Mouse (Mus musculus): ENCODE data around the gene Gm20388. TPM values are rescaled to one million over a fixed set of nuclear protein-coding genes. Genes with fewer than 3 reads are reported as not detected.

Gm20388 gene
- polyA plus RNA-seq, 1 experiment from 2014 or later, result not detected

GRCm38 (mm10) chr8:120687786-120688185 is 777.1 kb downstream of the Gm20388 start:
- H3K4me3 ChIP-seq, result no peak overlapping the region
- no peak overlapping the region for H3K9ac ChIP-seq
- no peaks in the 10 kb centered on the region for H3K36me3 ChIP-seq
- WGBS, result 57% methylated on average over 8 of the region's 8 CpGs
- no peak overlapping the region for H3K27ac ChIP-seq (replicated peaks)
- no peak for ATAC-seq (ENCODE audit: extremely low read depth, insufficient number of reproducible peaks, low FRiP score, low TSS enrichment)
- H3K9me3 ChIP-seq, result no peaks in the 10 kb centered on the region
- H3K4me1 ChIP-seq, result no peaks in the 10 kb centered on the region
- H3K27me3 ChIP-seq (replicated peaks), result peaks cover 48% of the 10 kb centered on the region
- no peak overlapping the region for H3K4me2 ChIP-seq

DNA sequence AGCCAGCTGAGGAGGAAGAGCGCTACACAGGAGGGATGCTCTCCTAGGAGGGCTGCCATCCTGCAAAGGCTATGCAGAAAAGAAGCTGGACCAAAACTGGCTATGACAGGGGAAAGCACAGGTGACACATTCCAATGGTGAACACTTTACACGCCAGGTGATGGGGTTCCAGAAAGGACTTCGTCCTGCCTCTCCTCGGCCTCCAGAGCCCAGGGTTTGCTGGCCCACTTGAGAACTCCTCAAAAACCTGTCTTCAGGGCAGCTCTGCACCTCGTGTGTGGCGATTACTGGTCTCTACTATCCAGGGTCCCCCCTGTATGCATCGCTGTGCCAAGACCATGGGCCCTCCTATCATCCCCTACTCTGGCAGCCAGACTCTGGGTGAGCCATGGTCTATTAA is 777.9 kb downstream of the Gm20388 start:
- Histone ChIP-seq H3K9me3 (no peaks in the 10 kb centered on the region), H3K9ac (no peak overlapping the region), H3K4me1 (no peaks in the 10 kb centered on the region), H3K4me3 (no peak overlapping the region), H3K27ac (replicated peaks) (no peak overlapping the region), H3K36me3 (no peaks in the 10 kb centered on the region), H3K4me2 (no peak overlapping the region), H3K27me3 (replicated peaks) (peaks cover 44% of the 10 kb centered on the region)
- ATAC-seq (ENCODE audit: extremely low read depth, insufficient number of reproducible peaks, low FRiP score, low TSS enrichment), result no peak
- 81% methylated on average over 7 of the region's 7 CpGs for WGBS

- Histone ChIP-seq H3K9me3 (peaks cover under 1% of the 10 kb centered on the region; the same call in 1 of the 2 replicates), H3K36me3 (no peaks in the 10 kb centered on the region), H3K4me2 (no peak overlapping the region), H3K9ac (no peak overlapping the region), H3K27me3 (replicated peaks) (peaks cover 43% of the 10 kb centered on the region), H3K4me1 (peaks cover 31% of the 10 kb centered on the region), H3K4me3 (no peak overlapping the region), H3K27ac (replicated peaks) (no peak overlapping the region)
- ATAC-seq (ENCODE audit: extremely low read depth, insufficient number of reproducible peaks, low FRiP score, low TSS enrichment), result no peak
- WGBS, result 55% methylated on average over 4 of the region's 4 CpGs
These were observed 782.3 kb downstream of the Gm20388 start for GRCm38 (mm10) chr8:120692934-120693333.

GRCm38 (mm10) chr8:120693861-120694493 is 783.3 kb downstream of the Gm20388 start:
- Histone ChIP-seq H3K9me3 (peaks cover 6% of the 10 kb centered on the region; the same call in 1 of the 2 replicates), H3K27me3 (replicated peaks) (peaks cover 33% of the 10 kb centered on the region), H3K4me3 (peak overlapping the region; percentile 18; the same call in 1 of the 2 replicates), H3K27ac (replicated peaks) (no peak overlapping the region; the same call in 1 of the 2 replicates), H3K9ac (0 out of 2 replicates have a peak overlapping the region, but pooled peaks have one; percentile 16), H3K36me3 (no peaks in the 10 kb centered on the region), H3K4me1 (peaks cover 37% of the 10 kb centered on the region), H3K4me2 (peak overlapping the region; percentile 48)
- ATAC-seq (ENCODE audit: extremely low read depth, insufficient number of reproducible peaks, low FRiP score, low TSS enrichment), result peak; percentile 21; the same call in 1 of the 2 replicates
- WGBS, result 25% methylated on average over 22 of the region's 22 CpGs

- H3K9me3 ChIP-seq, result peaks cover 6% of the 10 kb centered on the region; the same call in 1 of the 2 replicates
- H3K27me3 ChIP-seq (replicated peaks), result peaks cover 21% of the 10 kb centered on the region; the same call in 1 of the 2 replicates
- ATAC-seq (ENCODE audit: extremely low read depth, insufficient number of reproducible peaks, low FRiP score, low TSS enrichment), result no peak
- no peak overlapping the region for H3K4me2 ChIP-seq
- peaks cover 47% of the 10 kb centered on the region for H3K4me1 ChIP-seq
- 30% methylated on average over 13 of the region's 13 CpGs for WGBS
- no peaks in the 10 kb centered on the region for H3K36me3 ChIP-seq
- no peak overlapping the region for H3K4me3 ChIP-seq
- H3K27ac ChIP-seq (replicated peaks), result peak overlapping the region; percentile 73
- H3K9ac ChIP-seq, result no peak overlapping the region
These were observed 785.9 kb downstream of the Gm20388 start for GRCm38 (mm10) chr8:120696401-120697153.

GRCm38 (mm10) chr8:120697154-120697978 is 786.7 kb downstream of the Gm20388 start:
- H3K9ac ChIP-seq, result no peak overlapping the region
- H3K27me3 ChIP-seq (replicated peaks), result peaks cover 29% of the 10 kb centered on the region; the same call in 1 of the 2 replicates
- WGBS, result 53% methylated on average over 16 of the region's 17 CpGs
- H3K9me3 ChIP-seq, result peaks cover 6% of the 10 kb centered on the region; the same call in 1 of the 2 replicates
- no peak overlapping the region for H3K4me3 ChIP-seq
- no peak for ATAC-seq (ENCODE audit: extremely low read depth, insufficient number of reproducible peaks, low FRiP score, low TSS enrichment)
- no peaks in the 10 kb centered on the region for H3K36me3 ChIP-seq
- H3K27ac ChIP-seq (replicated peaks), result peak overlapping the region; percentile 73
- H3K4me2 ChIP-seq, result no peak overlapping the region
- peaks cover 47% of the 10 kb centered on the region for H3K4me1 ChIP-seq

DNA sequence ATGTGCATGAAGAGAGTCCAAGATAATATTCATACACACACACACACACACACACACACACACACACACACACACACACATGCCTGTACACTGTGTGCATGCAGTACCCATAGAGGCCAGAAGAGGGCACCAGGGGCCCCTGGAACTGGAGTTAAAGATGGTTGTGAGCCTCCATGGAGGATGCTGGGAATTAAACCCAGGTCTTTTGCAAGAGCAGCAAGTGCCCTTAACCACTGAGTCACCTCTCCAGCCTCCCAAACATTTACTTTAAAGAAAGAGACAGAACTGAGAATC is 787.3 kb downstream of the Gm20388 start:
- Histone ChIP-seq H3K36me3 (no peaks in the 10 kb centered on the region), H3K27ac (replicated peaks) (peak overlapping the region; percentile 71; the same call in 1 of the 2 replicates), H3K27me3 (replicated peaks) (peaks cover 29% of the 10 kb centered on the region; the same call in 1 of the 2 replicates), H3K4me1 (peaks cover 47% of the 10 kb centered on the region), H3K9ac (no peak overlapping the region), H3K4me2 (no peak overlapping the region), H3K9me3 (peaks cover 6% of the 10 kb centered on the region; the same call in 1 of the 2 replicates), H3K4me3 (no peak overlapping the region)
- ATAC-seq (ENCODE audit: extremely low read depth, insufficient number of reproducible peaks, low FRiP score, low TSS enrichment), result no peak

DNA sequence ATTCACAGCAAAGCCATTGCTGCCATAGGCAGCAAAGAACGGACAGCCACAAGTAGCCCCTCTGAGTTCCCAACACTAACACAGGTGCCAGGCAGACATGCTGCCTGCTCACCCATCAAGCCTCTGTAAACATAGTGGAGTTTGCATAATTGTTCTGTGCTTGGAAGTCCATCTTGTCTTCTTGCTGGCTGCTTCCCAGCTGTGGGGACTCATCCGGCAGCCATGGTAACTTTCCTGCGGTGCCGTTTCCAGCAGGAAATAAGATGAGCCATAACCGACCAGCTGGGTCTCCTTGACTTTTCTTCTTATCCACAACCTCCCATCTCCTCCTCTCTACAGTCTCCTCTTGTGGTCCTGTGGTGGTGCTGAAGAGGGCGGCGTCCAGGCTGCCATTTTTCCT is 787.8 kb downstream of the Gm20388 start:
- H3K9ac ChIP-seq, result no peak overlapping the region
- H3K36me3 ChIP-seq, result no peaks in the 10 kb centered on the region
- 78% methylated on average over 7 of the region's 7 CpGs for WGBS
- no peak for ATAC-seq (ENCODE audit: extremely low read depth, insufficient number of reproducible peaks, low FRiP score, low TSS enrichment)
- no peak overlapping the region for H3K4me2 ChIP-seq
- peaks cover 6% of the 10 kb centered on the region; the same call in 1 of the 2 replicates for H3K9me3 ChIP-seq
- no peak overlapping the region for H3K4me3 ChIP-seq
- H3K27me3 ChIP-seq (replicated peaks), result peaks cover 30% of the 10 kb centered on the region; the same call in 1 of the 2 replicates
- peaks cover 47% of the 10 kb centered on the region for H3K4me1 ChIP-seq
- peak overlapping the region; percentile 71 for H3K27ac ChIP-seq (replicated peaks)

DNA sequence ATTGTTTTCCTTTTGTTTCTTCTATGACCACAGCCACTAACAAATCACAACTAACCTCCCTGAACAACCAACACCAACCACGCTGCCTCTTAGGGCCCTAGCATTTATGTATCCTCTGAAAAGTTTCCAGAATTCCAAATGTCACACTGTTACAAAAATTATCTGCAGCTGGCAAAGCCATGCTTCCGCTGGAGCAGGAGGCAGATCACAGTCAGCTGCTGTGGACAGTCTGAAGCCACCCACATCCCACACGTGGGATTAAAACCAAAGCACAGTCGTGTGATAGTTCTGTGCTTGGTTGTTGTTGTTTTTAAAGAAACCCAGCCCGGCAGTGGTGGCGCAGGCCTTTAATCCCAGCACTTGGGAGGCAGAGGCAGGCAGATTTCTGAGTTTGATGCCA is 788.4 kb downstream of the Gm20388 start:
- Histone ChIP-seq H3K27ac (replicated peaks) (peak overlapping the region; percentile 71), H3K9me3 (peaks cover 6% of the 10 kb centered on the region; the same call in 1 of the 2 replicates), H3K36me3 (no peaks in the 10 kb centered on the region), H3K4me2 (no peak overlapping the region), H3K4me3 (no peak overlapping the region), H3K4me1 (peaks cover 42% of the 10 kb centered on the region), H3K9ac (no peak overlapping the region), H3K27me3 (replicated peaks) (peaks cover 34% of the 10 kb centered on the region; the same call in 1 of the 2 replicates)
- WGBS, result 53% methylated on average over 6 of the region's 6 CpGs
- no peak for ATAC-seq (ENCODE audit: extremely low read depth, insufficient number of reproducible peaks, low FRiP score, low TSS enrichment)

DNA sequence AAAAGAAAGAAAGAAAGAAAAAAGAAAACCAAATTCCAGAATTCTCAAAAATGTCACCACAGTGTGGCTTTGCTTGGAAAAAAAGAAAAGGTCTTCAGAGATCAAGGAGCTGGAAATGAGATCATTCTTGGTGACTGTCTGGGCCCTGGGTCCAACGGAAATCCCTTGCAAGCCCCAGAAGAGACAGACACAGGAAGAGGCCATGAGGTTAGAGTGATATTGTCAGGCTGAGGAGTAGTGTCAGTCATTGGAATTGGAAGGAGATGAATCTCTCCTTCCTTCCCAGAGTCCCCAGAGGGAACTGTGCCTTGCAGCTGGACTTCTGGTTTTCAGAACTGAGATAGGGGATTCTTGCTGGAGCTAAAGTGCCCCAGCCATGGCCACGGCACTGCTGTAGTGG is 788.9 kb downstream of the Gm20388 start:
- H3K4me3 ChIP-seq, result no peak overlapping the region
- H3K4me1 ChIP-seq, result peaks cover 37% of the 10 kb centered on the region
- no peaks in the 10 kb centered on the region for H3K36me3 ChIP-seq
- ATAC-seq (ENCODE audit: extremely low read depth, insufficient number of reproducible peaks, low FRiP score, low TSS enrichment), result no peak
- peaks cover 35% of the 10 kb centered on the region; the same call in 1 of the 2 replicates for H3K27me3 ChIP-seq (replicated peaks)
- peak overlapping the region; percentile 66 for H3K27ac ChIP-seq (replicated peaks)
- 49% methylated on average over 2 of the region's 2 CpGs for WGBS
- H3K4me2 ChIP-seq, result no peak overlapping the region
- peaks cover 6% of the 10 kb centered on the region; the same call in 1 of the 2 replicates for H3K9me3 ChIP-seq
- H3K9ac ChIP-seq, result no peak overlapping the region

DNA sequence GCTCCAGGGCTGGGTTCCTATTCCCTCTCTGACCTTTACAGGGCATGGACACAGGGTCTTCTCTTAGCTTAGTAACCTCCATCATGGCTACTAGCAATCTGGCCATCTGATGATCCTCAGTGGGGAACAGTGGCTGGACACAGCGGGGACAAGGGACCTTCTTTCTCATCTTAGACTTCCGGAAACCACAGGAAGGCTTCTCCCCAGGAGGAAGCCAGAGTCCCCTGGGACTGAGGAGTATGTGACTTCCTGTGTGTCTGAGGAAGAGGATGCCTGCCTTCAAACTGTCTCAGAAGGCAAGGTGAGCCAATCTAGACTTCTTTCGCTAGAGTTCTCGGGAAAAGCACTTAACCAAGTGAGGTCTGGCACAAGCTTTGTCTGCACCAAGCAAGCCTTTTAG is 789.4 kb downstream of the Gm20388 start:
- peaks cover 36% of the 10 kb centered on the region for H3K4me1 ChIP-seq
- peak overlapping the region; percentile 66 for H3K27ac ChIP-seq (replicated peaks)
- WGBS, result 62% methylated on average over 4 of the region's 4 CpGs
- H3K4me2 ChIP-seq, result no peak overlapping the region
- no peak for ATAC-seq (ENCODE audit: extremely low read depth, insufficient number of reproducible peaks, low FRiP score, low TSS enrichment)
- peaks cover 31% of the 10 kb centered on the region; the same call in 1 of the 2 replicates for H3K27me3 ChIP-seq (replicated peaks)
- H3K9me3 ChIP-seq, result peaks cover 6% of the 10 kb centered on the region; the same call in 1 of the 2 replicates
- H3K9ac ChIP-seq, result no peak overlapping the region
- no peak overlapping the region for H3K4me3 ChIP-seq
- H3K36me3 ChIP-seq, result no peaks in the 10 kb centered on the region

All from heart, embryonic 13.5 days (tissue).